Mouse (Mus musculus) heart, embryonic 12.5 days (tissue): ENCODE data around the gene Stk35. TPM values are rescaled to one million over a fixed set of nuclear protein-coding genes. Genes with fewer than 3 reads are reported as not detected.
"Not testable (repeated sequence)": the region's sequence is repeated elsewhere in the genome, so short reads cannot be mapped to it uniquely, and the experiment has no call there.

Source experiments
- ATAC-seq: fragments of 200-750 bp; cut with Nextera tagmentation; 2 replicates; pipeline ENCODE4 v1.8.0; 2017; ENCODE audit warnings: moderate TSS enrichment, moderate library complexity; ENCODE audit not compliant: insufficient number of reproducible peaks, low FRiP score
- H3K27ac ChIP-seq: fragments of 300-500 bp; sonication (generic); 2 replicates; pipeline ENCODE4 v1.5.1; 2016; ENCODE audit warnings: mild to moderate bottlenecking, moderate library complexity; ENCODE audit not compliant: poor library complexity, severe bottlenecking
- H3K27me3 ChIP-seq: fragments of 300-500 bp; sonication (generic); replicated peaks from 2 replicates; pipeline ENCODE4 v1.6.1; 2016; ENCODE audit warnings: mild to moderate bottlenecking, moderate library complexity
- H3K36me3 ChIP-seq: fragments of 300-500 bp; sonication (generic); 2 replicates; pipeline ENCODE4 v1.6.1; 2016; ENCODE audit warnings: mild to moderate bottlenecking, moderate library complexity
- H3K4me1 ChIP-seq: fragments of 300-500 bp; sonication (generic); replicated peaks from 2 replicates; pipeline ENCODE4 v1.6.1; 2016; ENCODE audit warnings: mild to moderate bottlenecking
- H3K4me2 ChIP-seq: fragments of 300-500 bp; sonication (generic); 2 replicates; pipeline ENCODE4 v1.6.1; 2016; ENCODE audit warnings: mild to moderate bottlenecking, moderate library complexity
- H3K4me3 ChIP-seq: fragments of 300-500 bp; sonication (generic); 2 replicates; pipeline ENCODE4 v1.5.1; 2016; ENCODE audit warnings: mild to moderate bottlenecking
- H3K9ac ChIP-seq: fragments of 300-500 bp; sonication (generic); 2 replicates; pipeline ENCODE4 v1.6.1; 2016; ENCODE audit warnings: mild to moderate bottlenecking, moderate library complexity
- H3K9me3 ChIP-seq: fragments of 300-500 bp; sonication (generic); replicated peaks from 2 replicates; pipeline ENCODE4 v1.6.1; 2016; ENCODE audit warnings: mild to moderate bottlenecking, moderate library complexity
- WGBS: fragments of 180-500 bp; shearing (Covaris S2); methylation state at CpG from one replicate; pipeline ENCODE4 v1.1.7; 2016; 5-methylcytosine and 5-hydroxymethylcytosine counted together
- polyA plus RNA-seq: library from polyadenylated mRNA; unstranded; fragments of >200 nt; fragmentation: Nextera tagmentation; extraction: Ambion mirVana; gene quantifications from 2 replicates; pipeline ENCODE4 v1.2.1, GENCODE M21; 2016

The Stk35 gene
- polyA plus RNA-seq, 1 experiment from 2014 or later: 10.7 TPM

- no peaks in the 10 kb centered on the region for H3K27me3 ChIP-seq
- H3K4me3 ChIP-seq: no peak overlapping the region
- H3K9me3 ChIP-seq: no peaks in the 10 kb centered on the region
- no peak for ATAC-seq
- no peak overlapping the region for H3K9ac ChIP-seq
- H3K36me3 ChIP-seq: peaks cover 18% of the 10 kb centered on the region
- H3K4me1 ChIP-seq: peaks cover 6% of the 10 kb centered on the region; the same call in 1 of the 2 replicates
- H3K4me2 ChIP-seq: no peak overlapping the region
- no peak overlapping the region for H3K27ac ChIP-seq
- WGBS: 80% methylated on average over 6 of the region's 6 CpGs
These were observed 34.6 kb downstream of the Stk35 start for GRCm38 (mm10) chr2:129834881-129835280.

- H3K27ac ChIP-seq: no peak overlapping the region
- H3K9ac ChIP-seq: no peak overlapping the region
- 0 out of 2 replicates have a peak, but pooled peaks cover 5% of the 10 kb centered on the region for H3K4me1 ChIP-seq
- no peak overlapping the region for H3K4me3 ChIP-seq
- 41% methylated on average over 1 of the region's 1 CpGs for WGBS
- ATAC-seq: no peak
- H3K4me2 ChIP-seq: no peak overlapping the region
- no peaks in the 10 kb centered on the region for H3K27me3 ChIP-seq
- no peaks in the 10 kb centered on the region for H3K36me3 ChIP-seq
- no peaks in the 10 kb centered on the region for H3K9me3 ChIP-seq
These were observed 36.6 kb downstream of the Stk35 start for GRCm38 (mm10) chr2:129836921-129837320.

GRCm38 (mm10) chr2:129838321-129838720 lies 38.0 kb downstream of the Stk35 start:
- H3K4me2 ChIP-seq: no peak overlapping the region
- no peak overlapping the region for H3K4me3 ChIP-seq
- no peaks in the 10 kb centered on the region for H3K27me3 ChIP-seq
- H3K4me1 ChIP-seq: 0 out of 2 replicates have a peak, but pooled peaks cover 5% of the 10 kb centered on the region
- WGBS: 71% methylated on average over 1 of the region's 1 CpGs
- ATAC-seq: no peak
- no peak overlapping the region for H3K9ac ChIP-seq
- no peaks in the 10 kb centered on the region for H3K36me3 ChIP-seq
- no peak overlapping the region for H3K27ac ChIP-seq
- no peaks in the 10 kb centered on the region for H3K9me3 ChIP-seq

- H3K4me3 ChIP-seq: no peak overlapping the region
- H3K4me2 ChIP-seq: no peak overlapping the region
- no peaks in the 10 kb centered on the region for H3K27me3 ChIP-seq
- H3K27ac ChIP-seq: no peak overlapping the region
- no peak for ATAC-seq
- 67% methylated on average over 3 of the region's 3 CpGs for WGBS
- H3K9me3 ChIP-seq: no peaks in the 10 kb centered on the region
- H3K4me1 ChIP-seq: no peaks in the 10 kb centered on the region
- no peak overlapping the region for H3K9ac ChIP-seq
- no peaks in the 10 kb centered on the region for H3K36me3 ChIP-seq
These were observed 45.5 kb downstream of the Stk35 start for GRCm38 (mm10) chr2:129845826-129846225.

- H3K4me2 ChIP-seq: no peak overlapping the region
- no peak overlapping the region for H3K27ac ChIP-seq
- H3K9me3 ChIP-seq: no peaks in the 10 kb centered on the region
- 59% methylated on average over 2 of the region's 2 CpGs for WGBS
- H3K4me3 ChIP-seq: no peak overlapping the region
- H3K9ac ChIP-seq: no peak overlapping the region
- no peaks in the 10 kb centered on the region for H3K36me3 ChIP-seq
- ATAC-seq: no peak
- H3K4me1 ChIP-seq: no peaks in the 10 kb centered on the region
- H3K27me3 ChIP-seq: no peaks in the 10 kb centered on the region
These were observed 46.2 kb downstream of the Stk35 start for GRCm38 (mm10) chr2:129846501-129846900.

- H3K4me2 ChIP-seq, H3K9ac ChIP-seq, H3K9me3 ChIP-seq, H3K36me3 ChIP-seq, H3K4me3 ChIP-seq, H3K4me1 ChIP-seq, ATAC-seq, H3K27ac ChIP-seq, H3K27me3 ChIP-seq: not testable (repeated sequence)
- WGBS: 78% methylated on average over 3 of the region's 3 CpGs
These were observed 48.8 kb downstream of the Stk35 start for GRCm38 (mm10) chr2:129849078-129849477.

GRCm38 (mm10) chr2:129851512-129851911 lies 51.2 kb downstream of the Stk35 start:
- H3K27ac ChIP-seq: no peak overlapping the region
- ATAC-seq: no peak
- WGBS: 72% methylated on average over 4 of the region's 4 CpGs
- no peaks in the 10 kb centered on the region for H3K4me1 ChIP-seq
- H3K9me3 ChIP-seq: no peaks in the 10 kb centered on the region
- H3K4me3 ChIP-seq: no peak overlapping the region
- no peak overlapping the region for H3K4me2 ChIP-seq
- H3K27me3 ChIP-seq: no peaks in the 10 kb centered on the region
- H3K9ac ChIP-seq: no peak overlapping the region
- H3K36me3 ChIP-seq: no peaks in the 10 kb centered on the region

- 77% methylated on average over 5 of the region's 5 CpGs for WGBS
- Histone ChIP-seq H3K9ac (no peak overlapping the region), H3K36me3 (no peaks in the 10 kb centered on the region), H3K4me1 (no peaks in the 10 kb centered on the region), H3K27me3 (no peaks in the 10 kb centered on the region), H3K4me2 (no peak overlapping the region), H3K9me3 (no peaks in the 10 kb centered on the region), H3K27ac (no peak overlapping the region), H3K4me3 (no peak overlapping the region)
- ATAC-seq: no peak
These were observed 62.9 kb downstream of the Stk35 start for GRCm38 (mm10) chr2:129863256-129863655.

GRCm38 (mm10) chr2:129864958-129865357 lies 64.6 kb downstream of the Stk35 start:
- Histone ChIP-seq H3K27me3 (no peaks in the 10 kb centered on the region), H3K4me3 (no peak overlapping the region), H3K4me2 (no peak overlapping the region), H3K4me1 (no peaks in the 10 kb centered on the region), H3K9ac (no peak overlapping the region), H3K36me3 (no peaks in the 10 kb centered on the region), H3K27ac (no peak overlapping the region), H3K9me3 (0 out of 2 replicates have a peak, but pooled peaks cover 3% of the 10 kb centered on the region)
- no peak for ATAC-seq
- 63% methylated on average over 3 of the region's 3 CpGs for WGBS

GRCm38 (mm10) chr2:129869151-129869550 lies 68.8 kb downstream of the Stk35 start:
- Histone ChIP-seq H3K27me3 (no peaks in the 10 kb centered on the region), H3K9ac (no peak overlapping the region), H3K4me2 (no peak overlapping the region), H3K36me3 (no peaks in the 10 kb centered on the region), H3K27ac (no peak overlapping the region), H3K9me3 (0 out of 2 replicates have a peak, but pooled peaks cover 3% of the 10 kb centered on the region), H3K4me3 (no peak overlapping the region), H3K4me1 (peaks cover 18% of the 10 kb centered on the region)
- ATAC-seq: no peak
- 81% methylated on average over 5 of the region's 5 CpGs for WGBS

GRCm38 (mm10) chr2:129871246-129871645 lies 70.9 kb downstream of the Stk35 start:
- H3K9me3 ChIP-seq: 0 out of 2 replicates have a peak, but pooled peaks cover 3% of the 10 kb centered on the region
- H3K4me3 ChIP-seq: no peak overlapping the region
- peak overlapping the region; percentile 69 for H3K27ac ChIP-seq
- 68% methylated on average over 5 of the region's 5 CpGs for WGBS
- H3K4me2 ChIP-seq: 0 out of 2 replicates have a peak overlapping the region, but pooled peaks have one; percentile 5
- peak; percentile 64 for ATAC-seq
- H3K36me3 ChIP-seq: no peaks in the 10 kb centered on the region
- peaks cover 18% of the 10 kb centered on the region for H3K4me1 ChIP-seq
- H3K9ac ChIP-seq: no peak overlapping the region
- 0 out of 2 replicates have a peak, but pooled peaks cover 3% of the 10 kb centered on the region for H3K27me3 ChIP-seq

GRCm38 (mm10) chr2:129872071-129872470 lies 71.8 kb downstream of the Stk35 start:
- Histone ChIP-seq H3K4me2 (no peak overlapping the region), H3K27ac (peak overlapping the region; percentile 69)

More at GRCm38 (mm10) chr2:129872071-129872470, 71.8 kb downstream of the Stk35 start:
- H3K27me3 ChIP-seq: 0 out of 2 replicates have a peak, but pooled peaks cover 3% of the 10 kb centered on the region
- no peak for ATAC-seq
- no peaks in the 10 kb centered on the region for H3K36me3 ChIP-seq
- no peak overlapping the region for H3K4me3 ChIP-seq
- H3K9me3 ChIP-seq: 0 out of 2 replicates have a peak, but pooled peaks cover 3% of the 10 kb centered on the region
- peaks cover 18% of the 10 kb centered on the region for H3K4me1 ChIP-seq
- H3K9ac ChIP-seq: no peak overlapping the region
- 66% methylated on average over 7 of the region's 7 CpGs for WGBS
